Mouse (Mus musculus): Measurements from ENCODE around the gene Rnf181. TPM values are rescaled to one million over a fixed set of nuclear protein-coding genes. Genes with fewer than 3 reads are reported as not detected.

The Rnf181 gene
- total and polyA plus RNA-seq, 2 experiments from 2014 or later = 87.3 to 120 TPM

GRCm38 (mm10) chr6:72383142-72383820, 16.5 kb upstream of the Rnf181 start:
- DNase-seq (ENCODE audit: low spot score) (no peak), ATAC-seq (ENCODE audit: low FRiP score) (no peak)
- Histone ChIP-seq H3K4me1 (ENCODE audit: insufficient read depth, low read length) (peaks cover 5% of the 10 kb centered on the region; the same call in 1 of the 2 replicates), H3K4me3 (ENCODE audit: low read depth, low read length) (no peak overlapping the region), H3K27me3 (ENCODE audit: insufficient read depth, low read length) (peaks cover 16% of the 10 kb centered on the region), H3K36me3 (ENCODE audit: insufficient read depth, low read length) (no peaks in the 10 kb centered on the region), H3K27ac (ENCODE audit: low read depth, low read length) (no peak overlapping the region), H3K9me3 (ENCODE audit: low read length) (no peaks in the 10 kb centered on the region), H3K4me2 (ENCODE audit: low read depth, low read length, poor library complexity, severe bottlenecking) (no peak overlapping the region), H3K9ac (replicated peaks; ENCODE audit: low read length, poor library complexity, severe bottlenecking) (no peak overlapping the region)
- TF ChIP-seq CTCF (IDR thresholded peaks at IDR 0.05) = no peak
- WGBS = 84% methylated on average over 6 of the region's 6 CpGs

- no peak overlapping the region for H3K9ac ChIP-seq (replicated peaks; ENCODE audit: low read length, poor library complexity, severe bottlenecking)
- no peak overlapping the region for H3K4me2 ChIP-seq (ENCODE audit: low read depth, low read length, poor library complexity, severe bottlenecking)
- H3K4me1 ChIP-seq (ENCODE audit: insufficient read depth, low read length) = peaks cover 5% of the 10 kb centered on the region; the same call in 1 of the 2 replicates
- H3K9me3 ChIP-seq (ENCODE audit: low read length) = no peaks in the 10 kb centered on the region
- H3K4me3 ChIP-seq (ENCODE audit: low read depth, low read length) = no peak overlapping the region
- no peak overlapping the region for H3K27ac ChIP-seq (ENCODE audit: low read depth, low read length)
- H3K27me3 ChIP-seq (ENCODE audit: insufficient read depth, low read length) = peaks cover 16% of the 10 kb centered on the region
- no peak for DNase-seq (ENCODE audit: low spot score)
- no peak for ATAC-seq (ENCODE audit: low FRiP score)
- H3K36me3 ChIP-seq (ENCODE audit: insufficient read depth, low read length) = no peaks in the 10 kb centered on the region
- WGBS = 74% methylated on average over 6 of the region's 6 CpGs
- TF ChIP-seq CTCF (IDR thresholded peaks at IDR 0.05) = no peak
Observed at GRCm38 (mm10) chr6:72382494-72382893, 15.7 kb upstream of the Rnf181 start.

DNA sequence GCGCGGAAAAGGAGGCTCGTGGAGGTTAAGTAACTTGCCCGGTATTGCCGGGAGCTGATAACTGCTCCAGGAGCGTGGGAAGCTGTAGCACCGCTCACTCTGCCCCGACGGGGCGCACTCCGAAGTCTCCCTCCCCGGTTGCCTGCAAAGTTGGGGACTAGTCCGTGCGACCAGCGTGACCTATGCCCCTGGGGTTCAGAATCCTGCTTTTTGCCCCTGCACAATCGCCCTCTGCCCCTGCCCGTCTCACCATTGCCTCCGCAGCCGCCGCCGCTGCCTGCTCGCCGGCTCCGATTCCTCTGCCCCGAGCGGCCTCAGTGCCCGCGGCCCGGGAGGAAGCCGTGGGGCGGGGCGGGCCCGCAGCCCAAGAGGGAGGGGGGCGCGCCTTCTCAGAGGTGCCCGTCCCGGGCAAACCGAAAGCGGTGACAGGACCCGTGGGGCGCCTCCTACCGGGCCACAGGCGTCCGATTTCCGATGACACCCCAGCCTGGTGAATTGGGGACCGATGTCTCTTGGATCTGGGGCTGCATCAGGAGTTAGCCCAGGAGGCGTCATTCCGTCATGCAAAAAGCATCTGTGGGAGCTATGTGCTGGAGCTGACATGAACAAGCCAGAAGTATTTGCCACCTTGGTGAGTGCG, 13.5 kb upstream of the Rnf181 start, which contains the start of gene Vamp5:
Vamp5 (minus strand) TSS at position 338 of the 640 bp plus-strand sequence.
- Histone ChIP-seq H3K9me3 (ENCODE audit: low read length) (no peaks in the 10 kb centered on the region), H3K27ac (ENCODE audit: low read depth, low read length) (no peak within 1 kb of the TSS), H3K4me2 (ENCODE audit: low read depth, low read length, poor library complexity, severe bottlenecking) (peak within 1 kb of the TSS; percentile 52), H3K36me3 (ENCODE audit: insufficient read depth, low read length) (no peaks in the 10 kb centered on the region), H3K27me3 (ENCODE audit: insufficient read depth, low read length) (peaks cover 16% of the 10 kb centered on the region), H3K4me1 (ENCODE audit: insufficient read depth, low read length) (peaks cover 5% of the 10 kb centered on the region; the same call in 1 of the 2 replicates), H3K9ac (replicated peaks; ENCODE audit: low read length, poor library complexity, severe bottlenecking) (0 out of 2 replicates have a peak within 1 kb of the TSS, but pooled peaks have one; percentile 24), H3K4me3 (ENCODE audit: low read depth, low read length) (peak within 1 kb of the TSS; percentile 38)
- 3% methylated on average over 46 of the region's 49 CpGs for WGBS
- 0 out of 2 replicates have a peak, but pooled peaks have one; percentile 44 for ATAC-seq (ENCODE audit: low FRiP score)
- no peak for DNase-seq (ENCODE audit: low spot score)
- TF ChIP-seq CTCF (IDR thresholded peaks at IDR 0.05) = no peak; the same call in 1 of the 2 replicates

GRCm38 (mm10) chr6:72379377-72380130, 12.8 kb upstream of the Rnf181 start:
- ATAC-seq (ENCODE audit: low FRiP score) (no peak), DNase-seq (ENCODE audit: low spot score) (no peak)
- Histone ChIP-seq H3K36me3 (ENCODE audit: insufficient read depth, low read length) (no peaks in the 10 kb centered on the region), H3K9ac (replicated peaks; ENCODE audit: low read length, poor library complexity, severe bottlenecking) (no peak overlapping the region), H3K27ac (ENCODE audit: low read depth, low read length) (no peak overlapping the region), H3K27me3 (ENCODE audit: insufficient read depth, low read length) (peaks cover 16% of the 10 kb centered on the region), H3K9me3 (ENCODE audit: low read length) (no peaks in the 10 kb centered on the region), H3K4me1 (ENCODE audit: insufficient read depth, low read length) (peaks cover 5% of the 10 kb centered on the region; the same call in 1 of the 2 replicates), H3K4me2 (ENCODE audit: low read depth, low read length, poor library complexity, severe bottlenecking) (peak overlapping the region; percentile 52), H3K4me3 (ENCODE audit: low read depth, low read length) (peak overlapping the region; percentile 38)
- WGBS = 52% methylated on average over 7 of the region's 7 CpGs
- TF ChIP-seq CTCF (IDR thresholded peaks at IDR 0.05) = no peak

DNA sequence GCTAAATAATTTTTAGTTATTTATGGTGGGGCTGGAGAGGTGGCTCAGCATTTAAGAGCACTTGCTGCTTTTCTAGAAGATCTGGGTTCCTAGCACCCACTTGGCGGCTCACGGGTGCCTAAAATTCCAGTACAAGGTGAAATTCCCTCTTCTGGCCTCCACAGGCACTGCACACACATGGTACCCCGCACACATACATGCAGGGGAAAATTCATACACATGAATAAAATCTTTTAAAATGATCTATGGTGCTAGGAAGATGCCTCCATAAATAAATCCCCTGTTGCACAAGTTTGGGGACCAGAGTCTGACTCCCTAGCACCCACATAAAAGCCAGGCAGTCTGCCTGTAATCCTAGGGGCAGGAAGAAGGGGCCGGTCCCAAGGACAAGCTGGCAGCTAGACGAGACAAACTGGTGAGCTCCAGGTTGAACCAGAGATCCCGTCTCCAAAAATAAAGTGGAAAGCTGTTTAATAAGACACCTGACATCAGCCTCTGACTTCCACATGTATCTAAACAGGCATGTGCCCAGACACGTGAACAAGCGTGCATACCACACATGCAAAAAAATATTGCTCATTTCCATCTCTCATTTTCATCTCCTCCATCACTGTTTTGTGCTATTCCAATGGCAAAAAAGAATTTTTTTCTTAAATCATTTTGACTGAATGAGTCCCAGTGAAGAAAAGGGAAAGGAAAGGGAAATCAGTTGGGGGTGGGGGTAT, 11.9 kb upstream of the Rnf181 start:
- no peak for ATAC-seq (ENCODE audit: low FRiP score)
- no peaks in the 10 kb centered on the region for H3K9me3 ChIP-seq (ENCODE audit: low read length)
- peaks cover 16% of the 10 kb centered on the region for H3K27me3 ChIP-seq (ENCODE audit: insufficient read depth, low read length)
- H3K4me2 ChIP-seq (ENCODE audit: low read depth, low read length, poor library complexity, severe bottlenecking) = no peak overlapping the region
- WGBS = 89% methylated on average over 8 of the region's 8 CpGs
- no peak for TF ChIP-seq CTCF (IDR thresholded peaks at IDR 0.05)
- peaks cover 5% of the 10 kb centered on the region; the same call in 1 of the 2 replicates for H3K4me1 ChIP-seq (ENCODE audit: insufficient read depth, low read length)
- DNase-seq (ENCODE audit: low spot score) = no peak
- no peak overlapping the region for H3K4me3 ChIP-seq (ENCODE audit: low read depth, low read length)
- H3K9ac ChIP-seq (replicated peaks; ENCODE audit: low read length, poor library complexity, severe bottlenecking) = no peak overlapping the region
- H3K36me3 ChIP-seq (ENCODE audit: insufficient read depth, low read length) = no peaks in the 10 kb centered on the region
- H3K27ac ChIP-seq (ENCODE audit: low read depth, low read length) = no peak overlapping the region
